Mouse (Mus musculus): ENCODE measurements around the gene Arl2.
"Not testable (repeated sequence)": the region's sequence is repeated elsewhere in the genome, so short reads cannot be mapped to it uniquely, and the experiment has no call there.

The Arl2 gene

DNA sequence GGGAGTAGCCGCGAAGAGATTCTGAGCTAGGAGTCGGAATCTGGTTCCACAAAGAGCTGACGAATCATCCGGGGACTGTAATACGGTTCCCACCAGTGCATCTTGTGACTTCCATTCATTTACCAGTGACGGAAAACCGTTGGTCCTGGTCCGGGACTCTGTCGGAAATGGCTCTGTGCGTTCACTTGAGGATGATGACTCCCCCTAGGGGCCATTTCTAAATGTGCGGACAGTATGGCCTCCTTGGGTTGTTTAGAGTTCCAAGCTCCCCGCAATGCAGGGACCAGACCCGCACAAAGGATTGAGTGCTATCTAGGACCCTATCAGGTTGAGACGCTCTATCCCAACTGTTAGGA, at the start of gene Arl2:
Gene Arl2, minus strand, starts transcription at position 155 of the 356 bp plus-strand sequence.
- DNase-seq (ENCODE audit: low spot score in 2 of 2): peak; percentile 48 to 69

DNA sequence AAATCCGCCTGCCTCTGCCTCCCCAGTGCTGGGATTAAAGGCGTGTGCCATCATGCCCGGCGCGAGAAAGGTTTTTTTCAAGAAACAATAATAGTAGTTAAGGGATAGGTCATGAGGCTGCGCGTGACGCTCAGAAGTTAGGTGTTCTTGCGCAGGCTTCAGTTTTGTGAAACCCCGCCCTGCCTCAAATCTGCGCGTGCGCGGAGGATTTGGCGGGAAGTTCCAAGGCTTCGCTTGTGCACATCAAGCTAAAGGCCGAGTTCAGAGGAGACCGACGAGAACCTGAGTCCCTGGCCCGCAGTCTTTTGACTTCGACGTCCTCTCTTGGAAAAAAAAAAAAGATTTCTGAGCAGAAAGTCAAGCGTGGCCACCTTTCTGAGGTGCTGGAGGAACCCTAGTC, 42.8 kb upstream of the Arl2 start, which contains the start of gene Majin:
Gene Majin, plus strand, starts transcription at position 258 of the 400 bp plus-strand sequence.
- no peak for DNase-seq (ENCODE audit: low spot score in 2 of 2)

DNA sequence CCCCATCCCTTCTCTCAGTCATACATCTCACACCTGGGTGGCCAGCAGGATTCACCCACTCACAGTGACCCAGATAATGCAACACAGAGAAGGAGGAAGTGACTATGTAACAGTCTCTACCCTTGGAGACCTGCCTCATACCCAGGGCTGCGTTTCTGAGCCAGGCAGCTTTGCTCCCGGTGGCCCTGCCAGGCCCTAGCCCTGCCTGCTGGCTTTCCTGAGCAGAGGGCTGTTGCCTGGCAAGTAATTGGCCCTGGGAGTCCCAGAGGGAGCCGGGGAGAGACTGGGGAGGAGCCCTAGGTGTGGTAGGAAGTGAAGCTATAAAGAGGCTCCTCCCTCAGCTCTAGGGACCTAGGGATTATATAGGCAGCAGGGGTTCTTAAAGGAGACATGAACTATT, 41.2 kb upstream of the Arl2 start:
- no peak for DNase-seq (ENCODE audit: low spot score in 2 of 2)

DNA sequence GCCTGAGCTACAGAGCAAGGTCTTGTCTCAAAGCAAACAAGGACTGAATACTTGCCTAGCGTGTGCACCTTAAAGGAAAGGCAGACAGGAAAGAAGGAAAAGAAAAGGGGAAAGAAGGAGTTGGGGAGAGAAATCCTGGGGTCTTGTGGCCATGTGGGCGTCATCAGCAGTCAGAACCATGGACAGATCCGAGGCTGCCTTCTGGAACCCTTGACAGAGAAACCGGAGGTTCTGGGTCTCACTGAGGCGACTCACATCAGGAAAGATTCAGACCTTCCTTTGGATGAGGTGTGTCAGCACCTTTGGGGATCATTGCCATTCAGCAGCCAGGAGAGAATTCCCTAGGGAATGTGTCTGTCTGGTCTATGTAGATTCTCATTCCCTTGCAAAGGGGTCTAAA, 40.3 kb upstream of the Arl2 start:
- no peak for DNase-seq (ENCODE audit: low spot score in 2 of 2)

DNA sequence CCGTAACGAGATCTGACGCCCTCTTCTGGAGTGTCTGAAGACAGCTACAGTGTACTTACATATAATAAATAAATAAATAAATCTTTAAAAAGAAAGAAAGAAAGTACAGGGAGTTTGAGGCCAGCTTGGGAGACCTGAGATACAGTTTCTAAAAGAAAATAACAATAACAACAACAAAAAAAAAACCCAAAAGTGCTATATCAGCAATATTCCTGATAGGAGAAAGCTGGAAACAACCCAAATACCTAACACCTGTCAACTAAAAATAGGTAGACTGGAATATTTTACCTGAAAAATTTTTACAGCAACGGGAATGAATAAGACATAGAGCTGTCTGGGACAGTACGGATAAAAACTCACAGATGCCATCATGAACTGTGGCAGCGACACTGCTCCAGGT, 37.4 kb upstream of the Arl2 start:
- DNase-seq (ENCODE audit: low spot score in 2 of 2): no peak

DNA sequence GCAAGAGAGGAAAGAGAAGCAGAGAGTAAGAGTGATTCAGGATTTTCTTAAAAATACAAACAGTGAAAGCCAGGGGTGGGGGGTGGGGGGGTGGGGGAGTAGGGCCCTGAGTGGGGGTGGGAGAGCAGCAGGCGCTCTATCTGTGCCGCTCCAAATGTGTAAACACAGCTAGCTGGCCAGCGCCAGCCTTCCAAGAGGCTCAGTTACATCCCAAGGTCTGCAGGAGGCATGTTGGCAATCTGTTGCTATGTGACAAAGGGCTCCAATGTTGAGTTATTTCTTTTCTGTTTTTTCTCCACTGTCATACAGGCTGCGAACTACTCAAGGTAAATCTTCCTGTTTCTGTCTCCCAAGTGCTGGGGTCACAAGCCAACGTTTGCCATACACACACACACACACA, 33.4 kb upstream of the Arl2 start:
- no peak for DNase-seq (ENCODE audit: low spot score in 2 of 2)

DNA sequence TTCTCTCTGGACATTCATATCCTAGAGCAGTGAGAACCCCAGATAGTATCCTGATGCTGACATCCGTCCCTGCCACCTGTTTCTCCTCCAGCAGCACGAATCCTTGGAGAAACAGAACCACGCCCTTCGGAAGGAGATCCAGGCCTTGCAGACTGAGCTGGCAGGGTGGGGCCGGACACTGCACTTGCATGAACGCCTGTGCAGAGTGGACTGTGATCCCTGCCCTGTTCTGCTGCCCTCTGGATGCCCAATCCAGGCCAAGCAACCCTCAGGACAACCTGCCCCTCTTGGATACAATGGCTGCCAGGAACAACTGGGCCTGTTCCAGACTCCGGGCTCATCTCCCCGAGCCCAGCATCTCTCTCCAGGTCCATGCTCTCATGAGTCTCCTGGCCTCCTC, 29.9 kb upstream of the Arl2 start:
- DNase-seq (ENCODE audit: low spot score in 2 of 2): peak in 1 of 2 experiments; percentile 13

DNA sequence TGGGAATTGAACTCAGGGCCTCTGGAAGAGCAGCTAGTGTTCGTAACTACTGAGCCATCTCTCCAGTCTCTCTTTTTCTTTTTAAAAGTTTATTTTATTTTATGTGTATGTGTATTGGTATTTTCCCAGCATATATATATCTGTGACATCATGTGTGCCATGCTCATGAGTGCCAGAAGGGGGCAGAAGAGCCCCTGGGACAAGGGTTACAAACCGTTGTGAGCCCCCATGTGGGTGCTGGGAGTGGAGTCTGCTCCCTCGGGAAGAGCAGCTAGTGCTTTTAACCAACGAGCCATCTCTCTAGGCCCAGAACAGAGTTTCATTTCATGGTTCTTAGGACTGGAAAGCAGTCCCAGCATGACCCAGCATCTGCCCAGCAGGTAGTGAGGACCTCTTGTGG, 25.4 kb upstream of the Arl2 start:
- no peak for DNase-seq (ENCODE audit: low spot score in 2 of 2)

DNA sequence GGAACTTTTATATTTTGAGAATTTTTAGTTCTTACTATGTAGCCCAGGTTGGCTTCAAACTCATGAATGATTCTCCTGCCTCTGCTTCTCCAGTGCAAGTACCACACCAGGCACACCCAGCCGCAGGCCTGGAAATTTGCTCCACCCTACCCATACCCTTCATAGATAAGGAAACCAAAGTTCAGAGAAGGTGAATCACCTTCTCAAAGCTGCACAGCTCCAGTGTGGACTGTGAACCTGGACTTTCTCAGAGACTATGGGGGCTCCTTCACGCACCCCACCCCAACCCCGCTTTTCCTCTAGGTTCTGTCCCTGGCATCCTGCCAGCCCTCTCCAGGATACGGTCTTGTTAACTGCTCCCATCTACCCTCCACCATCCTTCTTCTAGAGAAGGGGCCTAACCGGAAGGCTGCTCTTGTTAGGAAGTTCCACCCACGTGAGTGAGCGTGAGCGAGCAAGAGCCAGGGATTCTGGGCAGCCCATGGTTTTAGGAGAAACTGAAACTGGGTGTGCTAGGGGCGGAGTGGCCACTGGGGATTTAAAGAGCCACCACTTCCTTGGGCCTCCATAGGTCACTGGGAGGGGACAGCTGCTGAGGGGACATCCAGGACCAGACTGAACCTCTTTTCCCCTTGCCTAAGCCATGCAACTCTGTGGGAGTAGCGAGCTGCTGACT, 22.7 kb upstream of the Arl2 start:
- DNase-seq (ENCODE audit: low spot score in 2 of 2): peak; percentile 13 to 47

DNA sequence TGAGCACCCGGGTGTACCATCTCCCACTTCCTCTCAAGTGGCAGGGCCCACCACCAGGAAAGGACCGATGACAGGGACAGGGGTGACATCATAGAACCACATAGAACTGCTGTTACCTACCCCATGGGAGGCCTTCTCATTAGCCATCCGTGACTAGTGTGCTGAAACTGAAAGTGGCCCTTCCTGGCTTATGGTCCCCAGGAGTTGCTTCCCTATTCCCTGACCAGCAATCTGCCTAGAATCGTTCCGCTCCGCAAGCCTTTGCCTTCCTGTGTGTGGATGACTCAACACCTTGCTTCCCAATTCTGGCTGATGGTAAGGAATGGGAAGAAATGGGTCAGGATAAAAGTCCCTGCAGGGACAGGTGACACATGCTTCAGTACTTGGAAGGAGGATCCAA, 15.9 kb upstream of the Arl2 start:
- DNase-seq (ENCODE audit: low spot score in 2 of 2): no peak

DNA sequence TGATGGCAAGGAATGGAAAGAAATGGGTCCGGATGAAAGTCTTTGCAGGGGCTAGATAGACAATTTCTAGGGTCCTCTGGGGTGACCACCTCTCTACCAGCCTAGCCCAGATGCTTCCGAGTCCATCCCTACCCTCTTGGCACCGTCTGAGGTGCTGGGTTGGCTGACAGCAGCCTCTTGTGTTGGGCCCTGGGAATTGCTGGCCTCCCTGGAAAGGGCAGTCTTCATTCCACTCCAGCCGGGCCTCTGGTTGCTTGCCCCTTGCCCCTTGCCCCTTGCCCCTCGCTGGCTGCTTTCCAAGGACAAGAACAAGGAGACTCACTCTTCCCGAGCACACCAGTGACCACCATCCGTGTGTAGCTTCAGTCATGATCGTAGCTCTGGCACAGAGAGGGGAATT, 15.0 kb upstream of the Arl2 start:
- DNase-seq (ENCODE audit: low spot score in 2 of 2): no peak

DNA sequence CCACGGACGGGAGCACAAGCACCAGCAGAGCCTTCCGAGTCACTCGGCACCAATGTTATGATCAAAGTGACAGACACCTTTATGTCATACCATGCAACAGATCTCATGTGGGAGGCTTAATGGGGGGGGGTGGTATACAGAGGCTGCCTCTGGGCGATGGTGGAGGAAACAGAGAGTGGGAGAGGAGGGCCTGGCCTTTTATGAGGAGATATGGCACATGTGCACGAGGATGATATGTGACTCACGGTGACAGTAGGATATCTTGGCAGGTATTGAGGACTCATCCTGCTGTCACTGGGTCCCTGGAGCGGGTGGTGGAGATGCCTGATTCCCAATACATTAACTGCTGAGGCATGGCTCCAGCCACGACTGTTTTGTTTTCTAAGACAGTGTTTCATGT, 13.8 kb upstream of the Arl2 start:
- no peak for DNase-seq (ENCODE audit: low spot score in 2 of 2)

DNA sequence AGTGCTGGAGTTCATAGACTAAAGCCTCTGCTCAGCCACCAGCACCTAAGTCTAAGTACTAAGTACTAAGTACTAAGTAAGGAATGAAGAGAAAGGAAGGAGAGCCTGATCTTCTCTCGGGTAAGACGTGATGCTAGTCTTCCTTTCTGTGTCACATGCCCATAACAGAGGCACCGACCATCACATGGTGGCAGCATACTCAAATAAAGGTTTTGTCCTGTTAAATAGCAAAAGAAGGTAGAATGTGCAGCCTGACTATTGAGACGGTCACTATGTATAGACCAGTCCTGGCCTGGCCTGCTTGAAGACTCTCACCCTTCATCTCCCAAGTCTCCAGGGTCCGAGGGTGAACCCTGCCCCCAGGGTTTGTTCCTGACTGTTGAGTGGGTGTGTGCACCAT, 3.5 kb upstream of the Arl2 start:
- DNase-seq (ENCODE audit: low spot score in 2 of 2): no peak

DNA sequence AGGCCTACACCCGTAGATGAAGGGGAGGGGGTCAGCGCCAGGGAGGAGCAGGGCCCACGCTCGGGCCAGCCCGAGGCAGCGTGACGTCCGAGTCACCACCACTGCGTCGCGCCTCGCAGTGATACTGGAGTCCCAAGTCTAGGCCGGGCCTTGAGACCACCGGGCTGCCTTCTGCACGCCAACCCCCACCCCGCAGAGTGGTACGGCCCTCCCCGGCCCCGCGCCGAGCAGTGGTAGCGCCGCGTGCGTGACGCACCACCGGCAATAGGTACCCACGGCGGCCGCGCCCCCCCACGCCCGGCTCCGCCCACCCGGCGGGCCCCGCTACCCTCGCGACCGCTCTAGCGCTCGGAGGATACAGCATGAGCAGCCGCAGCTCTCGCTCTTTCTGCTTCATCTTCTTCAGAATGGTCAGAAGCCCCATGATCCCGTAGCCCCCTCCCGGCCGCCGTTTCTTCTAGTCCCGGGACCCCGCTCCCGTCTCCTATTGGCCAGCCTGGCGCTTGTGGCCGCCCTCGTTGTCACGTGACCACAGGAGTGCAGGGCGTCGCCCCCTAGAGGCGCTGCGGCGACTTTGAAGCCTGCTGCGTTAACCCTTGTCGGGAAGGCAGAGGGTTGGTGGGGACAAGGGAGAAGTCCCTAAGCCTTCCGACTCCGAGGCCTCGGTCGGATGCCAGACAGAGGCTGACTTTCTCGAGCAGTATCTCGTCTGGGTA, 512 bp downstream of the Arl2 start, which contains the start of gene Batf2:
Gene Batf2, plus strand, starts transcription at position 306 of the 716 bp plus-strand sequence.
- peak; percentile 84 to 87 for DNase-seq (ENCODE audit: low spot score in 2 of 2)

DNA sequence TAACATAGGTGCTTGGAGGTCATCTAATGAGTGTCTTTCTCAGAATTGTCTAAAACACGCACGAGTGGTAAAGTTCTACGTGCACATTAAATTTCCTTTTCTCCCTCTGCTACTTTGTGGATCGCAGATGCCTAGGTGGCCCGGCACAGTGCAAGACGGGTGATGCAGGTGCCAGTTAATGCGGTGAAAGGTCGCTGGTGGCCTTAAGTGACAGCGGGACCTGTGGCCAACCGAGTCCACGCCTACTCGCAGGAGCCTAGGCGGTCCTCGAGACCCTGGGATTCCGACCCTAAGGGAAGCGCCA, 1.0 kb downstream of the Arl2 start:
- DNase-seq (ENCODE audit: low spot score in 2 of 2): no peak

DNA sequence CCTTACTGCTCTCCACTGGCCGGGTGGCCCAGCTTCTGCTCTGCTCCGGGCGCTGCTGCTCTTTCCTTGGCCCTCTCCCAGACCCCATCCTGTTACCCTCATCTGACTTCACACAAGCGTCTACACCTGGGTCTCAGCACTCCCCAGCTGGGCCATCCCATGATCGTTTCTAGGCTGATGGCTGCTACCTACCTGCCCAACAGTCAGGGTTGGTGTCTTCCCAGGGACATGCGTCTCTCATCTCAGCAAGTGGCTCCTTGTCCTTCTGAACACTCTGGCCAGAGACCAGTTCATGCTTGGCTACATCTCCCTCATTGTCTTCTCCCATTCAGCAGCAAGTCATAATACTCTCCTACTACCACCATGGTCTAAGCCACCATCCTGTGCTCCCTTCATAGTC, 1.6 kb downstream of the Arl2 start:
- no peak for DNase-seq (ENCODE audit: low spot score in 2 of 2)

DNA sequence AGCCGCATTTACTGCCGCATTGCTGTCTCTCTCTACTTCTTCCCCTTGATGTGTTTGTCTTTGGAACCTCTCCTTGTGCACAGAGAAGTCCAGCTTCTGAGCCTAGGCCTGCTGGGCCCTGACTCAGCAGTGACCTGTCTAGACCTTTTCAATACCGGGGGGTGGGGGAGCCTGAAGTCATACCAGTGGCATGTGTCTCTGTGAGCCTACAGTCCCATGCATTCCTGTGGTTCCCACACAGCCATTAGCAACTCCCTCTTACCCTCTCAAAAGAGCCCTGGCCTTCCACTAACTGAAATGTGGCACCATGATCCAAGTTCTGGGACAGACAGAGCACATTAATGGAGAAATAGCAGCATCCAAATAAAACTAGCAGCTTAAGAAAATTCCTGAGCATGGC, 5.0 kb downstream of the Arl2 start:
- DNase-seq (ENCODE audit: low spot score in 2 of 2): no peak

DNA sequence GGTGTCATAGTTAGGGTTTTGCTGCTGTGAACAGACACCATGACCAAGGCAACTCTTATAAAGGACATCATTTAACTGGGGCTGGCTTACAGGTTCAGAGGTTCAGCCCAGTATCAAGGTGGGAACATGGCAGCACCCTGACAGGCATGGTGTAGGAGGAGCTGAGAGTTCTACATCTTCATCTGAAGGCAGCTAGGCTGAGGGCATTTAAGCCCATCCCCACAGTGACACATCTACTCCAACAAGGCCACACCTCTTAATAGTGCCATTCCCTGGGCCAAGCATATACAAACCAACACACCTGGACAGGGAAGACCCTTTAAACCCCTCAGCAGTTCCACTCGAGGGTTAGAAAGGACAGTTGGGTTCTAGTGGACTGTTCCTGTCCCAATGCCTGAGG, 8.2 kb downstream of the Arl2 start:
- not testable (repeated sequence) for DNase-seq (ENCODE audit: low spot score in 2 of 2)

DNA sequence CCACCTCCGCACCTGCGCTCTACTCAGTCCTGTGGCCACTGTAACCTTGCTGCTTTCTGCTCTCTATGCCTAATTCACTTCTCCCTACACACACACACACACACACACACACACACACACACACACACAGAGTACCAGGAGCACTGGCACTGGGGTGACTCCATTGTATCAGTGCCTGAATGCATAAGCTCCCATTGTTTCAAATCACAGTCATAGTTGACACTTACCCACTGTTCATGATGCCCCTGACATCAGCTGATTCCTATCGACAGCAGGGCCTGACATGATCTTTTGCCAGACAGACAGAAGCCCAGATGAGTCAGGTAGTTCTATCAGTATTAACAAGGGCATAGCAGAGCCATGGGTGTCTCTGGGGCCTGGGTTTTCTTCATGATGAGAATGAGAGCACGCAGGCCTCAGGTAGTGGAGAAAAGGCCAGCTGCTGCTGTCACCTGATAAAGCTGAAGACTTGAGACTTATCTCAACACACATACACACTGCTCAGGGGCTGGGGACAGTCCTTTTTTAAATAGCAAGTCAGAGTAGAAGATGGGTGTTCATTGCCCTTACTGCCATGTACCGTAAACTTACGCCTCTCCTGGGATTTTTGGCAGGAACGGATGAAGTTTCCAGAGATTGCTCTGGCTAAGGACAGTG, 9.0 kb downstream of the Arl2 start:
- DNase-seq (ENCODE audit: low spot score in 2 of 2): no peak

DNA sequence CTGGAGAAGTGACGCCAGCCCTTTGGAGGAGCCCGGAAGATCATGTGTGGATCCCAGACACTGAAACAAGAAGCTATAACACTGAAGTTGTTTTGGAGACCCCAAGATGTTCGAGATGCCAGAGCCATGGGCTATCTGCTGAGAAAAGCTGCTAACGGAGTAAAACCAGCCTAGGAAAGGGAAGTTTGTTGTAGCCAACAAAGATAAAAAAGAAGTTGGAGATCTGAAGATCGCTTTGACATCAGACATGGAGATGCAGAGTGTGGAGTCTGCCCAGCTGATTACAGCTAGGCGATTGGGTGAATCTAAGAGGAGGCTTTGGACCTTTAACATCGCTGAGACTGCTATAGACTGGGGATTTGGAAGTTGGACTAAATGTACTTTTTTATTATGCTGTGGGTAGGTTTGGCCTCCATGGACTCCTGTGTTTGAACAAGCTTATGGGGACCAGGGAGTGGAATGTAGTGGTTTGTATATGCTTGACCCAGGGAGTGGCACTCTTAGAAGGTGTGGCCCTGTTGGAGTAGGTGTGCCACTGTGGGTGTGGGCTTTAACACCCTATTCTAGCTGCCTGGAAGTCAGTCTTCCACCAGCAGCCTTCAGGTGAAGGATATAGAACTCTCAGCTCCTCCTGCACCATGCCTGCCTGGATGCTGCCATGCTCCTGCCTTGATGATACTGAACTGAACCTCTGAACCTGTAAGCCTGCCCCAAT, 10.8 kb downstream of the Arl2 start:
- DNase-seq (ENCODE audit: low spot score in 2 of 2): not testable (repeated sequence)

DNA sequence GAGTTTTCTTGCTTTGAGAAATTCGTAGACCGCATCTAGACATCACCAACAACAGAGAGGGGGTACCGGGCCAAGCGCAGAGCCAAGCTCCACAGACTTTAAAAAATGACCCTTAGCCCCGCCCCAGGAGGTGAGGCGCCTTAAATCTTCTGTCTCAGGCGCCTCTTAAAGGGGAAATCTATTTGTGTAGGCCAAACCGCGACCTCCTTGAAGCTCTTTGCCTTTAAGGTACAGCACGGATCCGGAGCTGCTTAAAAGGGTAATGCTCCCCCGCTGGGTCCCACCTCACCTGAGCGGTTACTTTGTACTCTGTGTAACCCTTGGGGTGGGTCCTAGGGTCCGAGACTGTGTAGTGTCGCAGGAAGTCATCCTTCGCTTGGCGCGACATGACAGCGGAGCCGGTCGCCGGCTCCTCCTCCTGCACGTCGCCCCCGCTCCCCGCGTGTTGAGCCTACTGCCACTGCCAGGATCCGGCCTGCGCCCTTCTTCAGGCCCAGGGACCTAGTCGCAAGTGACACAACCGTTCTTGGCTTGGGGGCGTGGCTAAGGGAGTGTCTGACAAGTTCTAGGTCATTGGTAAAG, 13.5 kb downstream of the Arl2 start, which contains the start of gene Snx15:
Gene Snx15, minus strand, starts transcription at position 545 of the 582 bp plus-strand sequence.
- peak; percentile 94 to 95 for DNase-seq (ENCODE audit: low spot score in 2 of 2)

Data from urinary bladder, postnatal 36 days (tissue).